Mouse (Mus musculus) kidney, postnatal 0 days (tissue): Measurements from ENCODE around the gene Tor4a. TPM values are rescaled to one million over a fixed set of nuclear protein-coding genes. Genes with fewer than 3 reads are reported as not detected.

Experiments used
- ATAC-seq: fragments of 200-750 bp; cut with Nextera tagmentation; replicated peaks from 2 replicates; pipeline ENCODE4 v1.8.0; 2017; ENCODE audit warnings: low read depth, moderate number of reproducible peaks, moderate TSS enrichment, moderate library complexity; ENCODE audit not compliant: low FRiP score
- DNase-seq: peaks from one replicate; pipeline ENCODE4 v3.0.0-alpha.2; 2016; ENCODE audit warnings: low spot score
- H3K27ac ChIP-seq: fragments of 300-500 bp; sonication (generic); 2 replicates; pipeline ENCODE4 v1.5.1; 2014; ENCODE audit warnings: mild to moderate bottlenecking
- H3K27me3 ChIP-seq: fragments of 300-500 bp; sonication (generic); 2 replicates; pipeline ENCODE4 v1.6.1; 2014; ENCODE audit warnings: low read length, mixed read lengths; ENCODE audit not compliant: insufficient read depth
- H3K36me3 ChIP-seq: fragments of 300-500 bp; sonication (generic); 2 replicates; pipeline ENCODE4 v1.6.1; 2014; ENCODE audit warnings: low read length, mixed read lengths; ENCODE audit not compliant: insufficient read depth
- H3K4me1 ChIP-seq: fragments of 300-500 bp; sonication (generic); replicated peaks from 2 replicates; pipeline ENCODE4 v1.6.1; 2014; ENCODE audit warnings: antibody characterized with exemption, low read length, mixed read lengths; ENCODE audit not compliant: insufficient read depth
- H3K4me2 ChIP-seq: fragments of 300-500 bp; sonication (generic); 2 replicates; pipeline ENCODE4 v1.6.1; 2014; ENCODE audit warnings: mild to moderate bottlenecking, low read length, moderate library complexity, mixed read lengths
- H3K4me3 ChIP-seq: fragments of 300-500 bp; sonication (generic); replicated peaks from 2 replicates; pipeline ENCODE4 v1.5.1; 2014; ENCODE audit warnings: low read depth, low read length
- H3K9ac ChIP-seq: fragments of 300-500 bp; sonication (generic); 2 replicates; pipeline ENCODE4 v1.6.1; 2014; ENCODE audit warnings: low read depth, low read length
- H3K9me3 ChIP-seq: fragments of 300-500 bp; sonication (generic); replicated peaks from 2 replicates; pipeline ENCODE4 v1.6.1; 2016; ENCODE audit warnings: low read length, inconsistent platforms, mixed read lengths
- CTCF ChIP-seq: IDR thresholded peaks from 2 replicates; pipeline ENCODE4 v1.5.1; 2016; ENCODE audit warnings: antibody characterized with exemption, low read depth, mild to moderate bottlenecking, moderate library complexity
- WGBS: fragments of 180-500 bp; shearing (Covaris S2); extraction: QIAGEN DNeasy Blood & Tissue Kit; methylation state at CpG from one replicate; pipeline ENCODE4 v1.1.7; 2014; 5-methylcytosine and 5-hydroxymethylcytosine counted together
- polyA plus RNA-seq: library from polyadenylated mRNA; unstranded; fragments of >200 nt; fragmentation: Nextera tagmentation; extraction: Ambion mirVana; gene quantifications from 2 replicates; pipeline ENCODE4 v1.2.1, GENCODE M21; 2015

Gene Tor4a
- polyA plus RNA-seq, 1 experiment from 2014 or later = 10.8 TPM

DNA sequence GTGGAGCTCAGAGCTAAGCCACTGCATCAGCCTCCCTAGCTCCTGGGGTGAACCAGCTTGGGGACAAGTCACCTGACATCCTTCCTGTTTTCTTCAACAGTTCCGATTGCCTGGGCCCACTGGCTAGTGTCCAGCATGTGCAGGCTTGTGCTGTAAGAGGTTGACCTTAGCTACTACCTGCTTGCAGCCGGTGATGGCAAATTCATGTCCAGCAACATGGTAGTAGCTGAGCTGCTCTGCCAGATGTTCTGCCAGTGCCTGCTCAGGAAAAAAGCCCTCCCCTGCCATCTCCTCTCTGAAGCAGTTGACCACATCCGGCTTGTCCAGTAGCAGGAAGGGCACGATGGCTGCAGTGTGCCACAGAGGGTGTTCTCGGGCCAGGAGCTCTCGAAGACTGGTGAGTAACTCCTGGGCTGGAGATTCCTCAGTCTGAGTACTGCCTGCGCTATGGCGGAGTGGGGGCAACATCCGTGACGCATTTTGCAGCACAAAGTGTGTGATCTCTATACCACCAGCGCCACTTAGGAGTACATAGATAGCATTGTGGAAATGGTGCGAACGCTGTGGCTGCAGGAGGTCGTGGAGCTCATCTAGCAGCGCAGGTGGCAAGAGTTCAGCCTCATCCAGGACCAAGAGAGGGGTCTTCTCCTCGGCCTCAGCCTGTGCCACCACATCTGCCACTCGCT is 2.1 kb downstream of the Tor4a start:
- Histone ChIP-seq H3K9me3 (no peaks in the 10 kb centered on the region), H3K36me3 (peaks cover under 1% of the 10 kb centered on the region; the same call in 1 of the 2 replicates), H3K9ac (no peak overlapping the region), H3K4me1 (peaks cover 14% of the 10 kb centered on the region), H3K27ac (0 out of 2 replicates have a peak overlapping the region, but pooled peaks have one; percentile 31), H3K27me3 (no peaks in the 10 kb centered on the region), H3K4me2 (peak overlapping the region; percentile 65), H3K4me3 (no peak overlapping the region)
- WGBS = 83% methylated on average over 17 of the region's 17 CpGs
- no peak for TF ChIP-seq CTCF
- DNase-seq (no peak), ATAC-seq (no peak)

DNA sequence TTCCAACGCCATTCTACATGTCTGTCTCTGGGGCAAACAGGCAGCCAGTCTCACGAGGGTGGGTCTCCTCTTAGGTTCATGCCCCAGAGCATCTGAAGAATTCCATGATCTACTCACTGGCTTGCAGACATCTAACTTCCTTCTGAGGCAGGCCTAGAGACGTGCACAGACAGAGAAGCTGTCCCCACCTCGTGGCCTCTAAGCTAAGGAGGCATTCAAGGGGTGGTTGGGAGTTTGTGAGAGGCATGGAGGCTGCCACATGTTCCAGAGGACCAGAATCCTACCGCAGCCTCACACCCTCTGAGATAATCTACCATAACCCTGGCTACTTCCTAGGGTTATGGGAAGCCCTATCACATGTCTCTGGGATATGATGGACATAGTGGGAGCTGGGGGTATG is 2.7 kb downstream of the Tor4a start:
- Histone ChIP-seq H3K4me3 (no peak overlapping the region), H3K4me2 (peak overlapping the region; percentile 65), H3K9ac (no peak overlapping the region), H3K27me3 (no peaks in the 10 kb centered on the region), H3K9me3 (no peaks in the 10 kb centered on the region), H3K27ac (peak overlapping the region; percentile 43; the same call in 1 of the 2 replicates), H3K36me3 (no peaks in the 10 kb centered on the region), H3K4me1 (peaks cover 14% of the 10 kb centered on the region)
- ATAC-seq (no peak), DNase-seq (no peak)
- WGBS = 76% methylated on average over 5 of the region's 5 CpGs
- TF ChIP-seq CTCF = no peak

DNA sequence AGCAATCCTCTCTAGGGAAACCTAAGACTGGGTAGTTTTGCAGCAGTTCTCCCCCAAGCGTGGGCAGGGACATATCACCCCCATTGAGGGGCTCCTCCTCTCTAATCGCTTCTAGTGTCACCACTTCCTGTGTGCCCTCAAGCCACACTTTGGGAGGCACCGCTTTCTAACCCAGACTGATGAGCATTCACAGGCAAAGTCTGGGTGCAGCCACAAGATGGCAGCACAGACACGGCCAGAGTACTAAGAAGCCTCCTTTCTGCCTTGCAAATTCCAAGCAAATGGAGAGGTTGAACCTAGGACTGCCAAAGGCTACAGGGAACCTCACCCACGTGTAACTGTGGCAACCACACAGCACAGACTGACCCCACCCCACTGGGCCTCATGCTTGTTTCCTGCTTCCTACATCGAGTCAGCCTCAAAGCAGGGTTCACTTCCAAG is 3.3 kb downstream of the Tor4a start:
- ATAC-seq (peak; percentile 83), DNase-seq (peak; percentile 96)
- TF ChIP-seq CTCF = peak; percentile 97
- Histone ChIP-seq H3K27ac (peak overlapping the region; percentile 43; the same call in 1 of the 2 replicates), H3K36me3 (no peaks in the 10 kb centered on the region), H3K4me1 (peaks cover 14% of the 10 kb centered on the region), H3K9me3 (no peaks in the 10 kb centered on the region), H3K27me3 (no peaks in the 10 kb centered on the region), H3K9ac (no peak overlapping the region), H3K4me2 (peak overlapping the region; percentile 65; the same call in 1 of the 2 replicates), H3K4me3 (0 out of 2 replicates have a peak overlapping the region, but pooled peaks have one; percentile 2)
- under 1% methylated on average over 6 of the region's 6 CpGs for WGBS

DNA sequence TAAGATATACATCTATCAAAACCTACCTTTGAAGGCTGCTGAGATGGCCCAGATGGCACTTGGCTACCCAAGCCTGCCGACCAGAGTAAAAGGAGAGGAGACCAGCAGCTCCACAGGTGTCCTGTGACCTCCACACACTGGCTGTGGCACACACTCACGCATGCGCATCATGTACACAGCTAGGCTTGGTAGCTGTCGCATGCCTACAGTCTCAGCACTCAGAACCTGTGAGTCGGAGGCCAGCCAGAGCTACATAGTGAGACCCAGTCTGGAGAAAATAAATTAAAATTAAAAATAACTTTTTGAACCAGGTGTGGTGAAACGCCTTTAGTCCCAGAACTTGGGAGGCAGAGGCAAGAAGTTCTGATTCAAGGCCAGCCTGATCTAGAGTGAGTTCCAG is 8.8 kb downstream of the Tor4a start:
- Histone ChIP-seq H3K9me3 (no peaks in the 10 kb centered on the region), H3K4me2 (no peak overlapping the region), H3K4me3 (no peak overlapping the region), H3K9ac (no peak overlapping the region), H3K27me3 (no peaks in the 10 kb centered on the region), H3K36me3 (no peaks in the 10 kb centered on the region), H3K4me1 (no peaks in the 10 kb centered on the region; the same call in 1 of the 2 replicates), H3K27ac (no peak overlapping the region)
- 82% methylated on average over 6 of the region's 6 CpGs for WGBS
- DNase-seq (no peak), ATAC-seq (no peak)
- no peak for TF ChIP-seq CTCF

DNA sequence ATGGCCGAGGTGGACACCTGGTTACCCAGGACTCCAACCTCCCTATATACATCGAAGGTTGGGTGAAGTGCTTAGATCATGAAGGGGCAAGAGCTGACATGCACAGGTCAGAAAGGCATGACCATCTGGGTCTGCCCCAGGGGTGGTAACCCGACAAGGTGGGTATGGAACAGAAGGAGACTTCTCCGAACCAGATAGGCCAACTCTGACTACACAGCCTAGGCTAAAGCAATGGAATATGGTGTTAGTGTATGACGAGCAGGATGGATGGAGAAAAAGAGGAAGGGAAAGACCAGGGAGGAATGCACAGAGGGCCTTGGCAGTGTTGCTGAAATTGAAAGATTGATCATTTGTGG is 10.1 kb downstream of the Tor4a start:
- ATAC-seq = no peak
- no peak for DNase-seq
- H3K9ac ChIP-seq = no peak overlapping the region; the same call in 1 of the 2 replicates
- H3K36me3 ChIP-seq = no peaks in the 10 kb centered on the region
- H3K4me2 ChIP-seq = peak overlapping the region; percentile 90
- WGBS = 30% methylated on average over 5 of the region's 5 CpGs
- no peaks in the 10 kb centered on the region; the same call in 1 of the 2 replicates for H3K4me1 ChIP-seq
- no peak overlapping the region for H3K27ac ChIP-seq
- H3K9me3 ChIP-seq = no peaks in the 10 kb centered on the region
- no peak for TF ChIP-seq CTCF
- H3K27me3 ChIP-seq = no peaks in the 10 kb centered on the region
- peak overlapping the region; percentile 38 for H3K4me3 ChIP-seq

DNA sequence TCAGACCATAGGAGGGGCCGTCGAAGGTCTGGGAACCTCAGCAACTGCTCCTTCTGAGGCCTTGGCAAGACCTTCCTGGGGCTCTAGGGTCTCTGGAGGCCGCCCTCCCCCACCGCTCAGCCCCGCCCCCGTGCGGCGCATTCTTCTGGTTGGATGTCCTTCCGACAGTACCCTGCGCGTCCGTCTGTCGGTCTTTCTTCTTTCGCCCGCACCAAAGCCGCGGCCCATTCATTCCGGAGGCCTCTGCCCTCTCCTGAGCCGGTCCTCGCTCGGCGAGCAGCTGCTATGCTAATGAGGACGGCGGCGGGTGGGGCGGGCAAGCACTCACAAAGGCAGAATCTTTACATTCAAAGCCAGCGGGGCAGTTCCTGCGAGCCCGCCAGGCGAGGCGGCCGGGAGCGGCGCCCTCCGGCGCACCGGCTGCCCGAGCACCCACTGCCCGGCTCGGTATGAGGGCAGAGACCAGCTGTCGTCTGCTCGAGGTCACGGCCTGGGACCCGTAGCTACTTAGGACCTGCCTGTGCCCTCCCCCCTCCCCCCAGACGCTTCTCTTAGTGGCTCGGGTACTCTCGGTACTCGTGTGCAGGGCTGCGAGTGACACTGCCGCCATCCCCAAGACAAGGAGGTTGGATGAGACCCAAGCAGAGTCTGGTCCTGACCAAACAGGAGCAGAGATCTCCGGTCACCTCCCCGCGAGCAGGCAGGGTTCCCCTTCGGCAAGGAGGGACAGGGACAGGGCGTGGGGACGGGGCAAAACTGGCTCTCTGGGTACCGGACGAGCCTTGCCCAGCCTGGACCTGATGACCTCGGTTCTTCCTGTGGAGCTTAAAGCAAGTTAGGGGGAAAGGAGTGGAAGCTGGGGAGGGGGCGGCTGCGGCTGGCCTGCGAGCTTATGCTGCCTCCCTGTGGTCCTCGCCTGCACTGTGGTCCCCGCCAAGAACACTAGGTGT is 10.8 kb downstream of the Tor4a start:
- no peaks in the 10 kb centered on the region for H3K36me3 ChIP-seq
- no peaks in the 10 kb centered on the region for H3K27me3 ChIP-seq
- WGBS = 1% methylated on average over 64 of the region's 64 CpGs
- peak; percentile 80 for TF ChIP-seq CTCF
- H3K27ac ChIP-seq = peak overlapping the region; percentile 75
- DNase-seq (peak; percentile 74), ATAC-seq (peak; percentile 66)
- peak overlapping the region; percentile 60 for H3K9ac ChIP-seq
- no peaks in the 10 kb centered on the region; the same call in 1 of the 2 replicates for H3K4me1 ChIP-seq
- H3K4me3 ChIP-seq = peak overlapping the region; percentile 38
- H3K4me2 ChIP-seq = peak overlapping the region; percentile 90
- H3K9me3 ChIP-seq = no peaks in the 10 kb centered on the region
